8 mouse cellular contexts compared by ENCODE assay signal in the genomic region with DNA sequence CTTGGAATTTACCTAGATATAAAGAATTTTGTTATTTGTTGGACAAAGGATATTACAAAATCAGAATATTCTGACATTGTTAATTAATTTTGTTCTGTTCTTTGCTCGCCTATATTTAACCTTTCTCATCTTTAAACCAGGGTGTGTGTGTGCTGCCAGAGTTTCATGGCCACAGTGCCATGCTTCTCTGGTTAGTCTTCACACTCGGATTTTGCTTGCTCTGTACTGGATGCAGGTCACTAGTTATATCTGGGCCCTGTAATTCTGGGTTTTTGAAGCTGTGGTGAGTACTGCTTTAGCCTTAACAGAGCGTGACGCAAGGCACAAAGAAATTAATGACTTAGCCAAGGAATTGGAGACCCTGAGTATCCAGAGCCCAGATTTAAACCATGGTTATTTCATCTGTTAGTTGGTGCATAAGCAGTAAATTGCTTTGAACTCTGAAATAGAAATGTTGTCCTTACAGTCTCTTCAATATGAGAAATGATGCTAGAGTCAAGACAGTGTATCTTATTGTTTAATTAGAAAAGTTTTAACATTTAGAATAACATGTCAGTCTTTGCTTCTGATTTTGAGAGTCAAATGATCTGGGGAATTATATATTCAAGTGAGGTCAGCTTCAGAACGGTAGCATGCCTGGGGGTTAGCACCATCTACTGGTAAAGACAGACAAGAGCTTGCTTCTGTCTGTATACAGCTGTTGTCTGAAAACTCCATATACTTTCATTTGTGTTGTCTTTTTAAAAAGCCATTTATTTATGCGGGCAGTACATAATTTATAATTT. TPM values are rescaled to one million over a fixed set of nuclear protein-coding genes. Genes with fewer than 3 reads are reported as not detected.
DNase-seq lines count a peak whose midpoint lies in the region; ATAC-seq lines count a peak whose summit lies in the region.

No protein-coding gene starts in this region.

- H3K27me3 ChIP-seq in forebrain, embryonic 11.5 days (ENCODE audit: control insufficient read depth, insufficient read depth, low read length) = no peaks in the 10 kb centered on the region
- no peaks in the 10 kb centered on the region for H3K27me3 ChIP-seq in forebrain, embryonic 12.5 days
- no peaks in the 10 kb centered on the region for H3K27me3 ChIP-seq in neural tube, embryonic 14.5 days (ENCODE audit: control insufficient read depth, insufficient read depth, low read length)
- H3K27me3 ChIP-seq in hindbrain, embryonic 16.5 days (replicated peaks; ENCODE audit: control insufficient read depth, insufficient read depth, low read length) = no peaks in the 10 kb centered on the region

- 0 out of 2 replicates have a peak, but pooled peaks have one; percentile 49 for ATAC-seq in forebrain, embryonic 11.5 days (replicated peaks; ENCODE audit: low FRiP score)
- ATAC-seq in forebrain, embryonic 12.5 days (ENCODE audit: low FRiP score) = no peak
- peak; percentile 81; the same call in 1 of the 2 replicates for ATAC-seq in neural tube, embryonic 14.5 days (ENCODE audit: low read depth)
- peak; percentile 86; the same call in 1 of the 2 replicates for ATAC-seq in hindbrain, embryonic 16.5 days

- DNase-seq in forebrain, embryonic 11.5 days (ENCODE audit: low spot score) = no peak
- DNase-seq in neural tube, embryonic 10.5 days (ENCODE audit: extremely low spot score, low spot score) = no peak
- peak; percentile 53 to 64 for DNase-seq in cerebellum, postnatal 10 days
- DNase-seq in mesoderm, embryonic 11.5 days (ENCODE audit: low read depth, low spot score) = peak; percentile 34
- DNase-seq in spleen, postnatal 4 days (ENCODE audit: low spot score in 2 of 2) = no peak

- no peaks in the 10 kb centered on the region for H3K36me3 ChIP-seq in forebrain, embryonic 11.5 days (ENCODE audit: control insufficient read depth, insufficient read depth, low read length)
- no peaks in the 10 kb centered on the region for H3K36me3 ChIP-seq in forebrain, embryonic 12.5 days (replicated peaks)
- no peaks in the 10 kb centered on the region for H3K36me3 ChIP-seq in neural tube, embryonic 14.5 days (ENCODE audit: control insufficient read depth, insufficient read depth, low read length)
- H3K36me3 ChIP-seq in hindbrain, embryonic 16.5 days (ENCODE audit: control insufficient read depth, insufficient read depth, low read length) = no peaks in the 10 kb centered on the region

- no peak overlapping the region for H3K4me2 ChIP-seq in forebrain, embryonic 11.5 days (ENCODE audit: low read depth, low read length, severe bottlenecking)
- no peak overlapping the region for H3K4me2 ChIP-seq in forebrain, embryonic 12.5 days
- H3K4me2 ChIP-seq in neural tube, embryonic 14.5 days (ENCODE audit: low read depth, low read length) = no peak overlapping the region
- no peak overlapping the region for H3K4me2 ChIP-seq in hindbrain, embryonic 16.5 days (ENCODE audit: low read length)

- WGBS in forebrain, embryonic 11.5 days = 52% methylated on average over 6 of the region's 6 CpGs
- WGBS in forebrain, embryonic 12.5 days = 46% methylated on average over 6 of the region's 6 CpGs
- WGBS in neural tube, embryonic 14.5 days = 48% methylated on average over 6 of the region's 6 CpGs
- WGBS in hindbrain, embryonic 16.5 days = 52% methylated on average over 6 of the region's 6 CpGs

- H3K27ac ChIP-seq in forebrain, embryonic 11.5 days (ENCODE audit: low read depth, low read length) = no peak overlapping the region
- no peak overlapping the region for H3K27ac ChIP-seq in forebrain, embryonic 12.5 days
- no peak overlapping the region for H3K27ac ChIP-seq in neural tube, embryonic 14.5 days (ENCODE audit: low read depth, low read length)
- H3K27ac ChIP-seq in hindbrain, embryonic 16.5 days (ENCODE audit: low read depth, low read length) = no peak overlapping the region

- no peak overlapping the region for H3K4me3 ChIP-seq in forebrain, embryonic 11.5 days (ENCODE audit: low read depth, low read length)
- no peak overlapping the region for H3K4me3 ChIP-seq in forebrain, embryonic 12.5 days (replicated peaks)
- no peak overlapping the region for H3K4me3 ChIP-seq in neural tube, embryonic 14.5 days (ENCODE audit: low read depth, low read length)
- no peak overlapping the region for H3K4me3 ChIP-seq in hindbrain, embryonic 16.5 days (ENCODE audit: low read length)

- H3K9me3 ChIP-seq in forebrain, embryonic 11.5 days (ENCODE audit: control insufficient read depth, low read length) = no peaks in the 10 kb centered on the region
- H3K9me3 ChIP-seq in forebrain, embryonic 12.5 days = no peaks in the 10 kb centered on the region
- no peaks in the 10 kb centered on the region for H3K9me3 ChIP-seq in neural tube, embryonic 14.5 days (ENCODE audit: control insufficient read depth, low read length)
- H3K9me3 ChIP-seq in hindbrain, embryonic 16.5 days (ENCODE audit: control insufficient read depth, low read length) = no peaks in the 10 kb centered on the region

- no peaks in the 10 kb centered on the region for H3K4me1 ChIP-seq in forebrain, embryonic 11.5 days (replicated peaks; ENCODE audit: control insufficient read depth, insufficient read depth, low read length)
- peaks cover 3% of the 10 kb centered on the region; the same call in 1 of the 2 replicates for H3K4me1 ChIP-seq in forebrain, embryonic 12.5 days
- no peaks in the 10 kb centered on the region for H3K4me1 ChIP-seq in neural tube, embryonic 14.5 days (ENCODE audit: control insufficient read depth, insufficient read depth, low read length)
- H3K4me1 ChIP-seq in hindbrain, embryonic 16.5 days (ENCODE audit: control insufficient read depth, insufficient read depth, low read depth, low read length) = no peaks in the 10 kb centered on the region

- H3K9ac ChIP-seq in forebrain, embryonic 11.5 days (ENCODE audit: low read length) = no peak overlapping the region
- no peak overlapping the region for H3K9ac ChIP-seq in forebrain, embryonic 12.5 days
- H3K9ac ChIP-seq in neural tube, embryonic 14.5 days (replicated peaks; ENCODE audit: low read depth, low read length) = no peak overlapping the region
- no peak overlapping the region for H3K9ac ChIP-seq in hindbrain, embryonic 16.5 days (ENCODE audit: low read depth, low read length)

RNA-seq across cellular contexts. Expression of a gene that starts 19.2 kb away (rescaled TPM):
- polyA plus RNA-seq in forebrain, embryonic 11.5 days (2014; fragmentation: Nextera tagmentation; extraction: Ambion mirVana) = 7.8 and 9.1 TPM in 2 replicates
- 7.7 and 8.1 TPM in 2 replicates for polyA plus RNA-seq in forebrain, embryonic 12.5 days (2016; fragmentation: Nextera tagmentation; extraction: Ambion mirVana)
- polyA plus RNA-seq in neural tube, embryonic 14.5 days (2014; fragmentation: Nextera tagmentation; extraction: Ambion mirVana) = 7.3 and 9.8 TPM in 2 replicates
- polyA plus RNA-seq in hindbrain, embryonic 16.5 days (2015; fragmentation: Nextera tagmentation; extraction: Ambion mirVana) = 6.1 and 6.9 TPM in 2 replicates

Comparison
In these comparisons a context has a peak if more than half of its experiments do, and no peak if none do; other contexts are left out.
1. DNase-seq: peak in cerebellum, postnatal 10 days (2 of 2) and mesoderm, embryonic 11.5 days (single experiment); none in forebrain, embryonic 11.5 days (single experiment), neural tube, embryonic 10.5 days (single experiment) and spleen, postnatal 4 days (0 of 2).